Mouse (Mus musculus): Measurements from ENCODE around the gene Rpl23. TPM values are rescaled to one million over a fixed set of nuclear protein-coding genes. Genes with fewer than 3 reads are reported as not detected.

Gene Rpl23
- polyA plus RNA-seq, 1 experiment, result 87.5 TPM

DNA sequence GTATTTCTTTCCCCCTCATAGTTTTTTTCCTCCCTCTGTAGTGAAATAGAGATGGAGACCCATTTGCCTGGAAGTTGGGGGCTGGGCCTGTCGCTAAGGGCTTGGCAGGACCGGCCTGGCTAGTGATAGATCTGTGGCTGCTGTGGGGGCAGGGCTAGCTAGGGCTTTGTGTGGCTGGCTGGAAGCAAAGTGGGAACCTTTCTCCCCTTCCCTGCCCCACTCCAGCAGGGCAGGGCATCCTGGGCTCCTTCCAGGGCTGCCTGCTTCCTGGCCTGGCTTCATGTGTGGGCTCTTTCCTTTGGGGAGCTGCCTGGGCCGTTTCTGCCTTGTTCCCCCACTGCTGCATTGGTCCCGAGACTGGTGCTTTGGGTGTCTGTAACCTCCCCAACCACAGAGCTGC is 36.3 kb upstream of the Rpl23 start:
- TF ChIP-seq GATA1 (IDR thresholded peaks at IDR 0.05; ENCODE audit: low read length), result no peak

DNA sequence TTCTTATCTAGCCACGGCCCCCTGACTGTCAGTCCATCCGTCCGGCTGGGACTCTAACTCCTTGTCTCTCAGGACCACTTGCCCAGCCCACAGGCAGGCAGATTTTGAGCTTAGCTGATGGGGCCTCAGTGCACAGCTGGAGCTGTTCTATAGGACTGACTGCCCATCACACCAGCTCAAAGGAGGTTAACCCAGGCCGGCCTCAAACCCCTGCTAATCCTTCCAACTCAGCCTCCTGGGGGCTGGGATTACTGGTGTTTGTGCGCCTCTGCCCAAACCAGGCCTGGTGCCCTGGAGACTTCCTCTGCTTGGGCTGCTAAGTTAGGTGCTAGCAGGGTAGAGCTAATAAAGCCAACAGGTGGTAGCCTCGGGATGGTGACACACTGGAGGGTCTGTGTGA is 35.8 kb upstream of the Rpl23 start:
- no peak for TF ChIP-seq GATA1 (IDR thresholded peaks at IDR 0.05; ENCODE audit: low read length)

DNA sequence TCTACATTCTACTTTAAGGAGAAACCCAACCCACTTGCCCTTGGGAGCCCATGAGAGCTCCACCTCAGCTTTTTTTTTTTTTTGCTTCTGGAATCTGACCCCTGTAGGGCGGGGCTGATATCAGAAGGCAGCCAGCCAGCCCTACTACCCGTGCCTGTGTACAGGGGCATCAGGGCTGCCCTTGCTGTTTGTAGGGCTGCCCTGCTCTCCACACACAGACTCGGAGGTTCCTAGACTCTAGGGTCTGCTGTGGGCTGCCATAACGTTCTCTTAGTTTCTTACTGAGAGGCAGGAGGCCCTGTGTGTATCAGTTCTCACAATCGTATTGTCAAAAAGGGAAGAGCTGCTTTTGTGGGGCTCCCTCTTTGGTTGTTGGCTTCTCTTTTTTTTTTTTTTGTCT is 35.1 kb upstream of the Rpl23 start:
- TF ChIP-seq GATA1 (IDR thresholded peaks at IDR 0.05; ENCODE audit: low read length), result no peak

DNA sequence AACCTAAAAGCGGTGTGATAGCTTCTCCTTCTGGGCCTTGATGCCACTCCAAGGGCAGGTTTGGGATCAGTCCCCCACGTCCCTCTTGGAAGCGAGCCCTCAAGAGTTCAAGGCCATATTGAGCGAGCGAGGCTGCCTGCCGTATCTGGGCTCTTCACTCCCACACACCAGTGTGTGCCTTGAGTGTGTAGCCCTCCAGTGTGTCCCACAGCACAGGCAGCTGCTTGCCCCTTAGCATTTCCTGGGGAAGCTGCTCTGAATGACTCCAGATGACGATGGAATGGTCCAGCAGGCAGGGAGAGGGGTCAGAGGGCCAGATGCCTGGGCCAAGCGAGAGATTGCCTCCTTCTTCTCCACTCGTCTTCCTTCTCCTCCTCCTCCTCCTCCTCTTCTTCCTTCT is 34.7 kb upstream of the Rpl23 start:
- TF ChIP-seq GATA1 (IDR thresholded peaks at IDR 0.05; ENCODE audit: low read length), result no peak

DNA sequence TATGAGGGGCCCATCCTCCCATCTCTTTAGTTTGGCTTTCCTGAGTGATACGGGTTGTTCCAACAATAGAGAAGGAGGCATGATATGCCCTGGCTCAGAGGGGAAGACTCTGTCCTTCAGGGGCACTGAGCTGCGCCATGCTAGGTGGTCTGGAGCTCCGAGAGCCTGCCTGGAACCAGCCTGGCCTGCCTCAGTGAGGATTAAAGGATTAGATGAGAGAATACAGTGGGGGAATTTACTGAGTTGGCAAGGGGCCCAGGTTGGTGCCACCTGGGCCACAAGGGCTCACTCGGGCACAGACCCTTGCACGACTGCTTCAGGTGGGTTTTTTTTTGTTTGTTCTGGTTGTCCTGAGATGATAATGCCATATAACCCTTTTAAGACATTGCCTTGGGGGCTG is 33.9 kb upstream of the Rpl23 start:
- TF ChIP-seq GATA1 (IDR thresholded peaks at IDR 0.05; ENCODE audit: low read length), result no peak

DNA sequence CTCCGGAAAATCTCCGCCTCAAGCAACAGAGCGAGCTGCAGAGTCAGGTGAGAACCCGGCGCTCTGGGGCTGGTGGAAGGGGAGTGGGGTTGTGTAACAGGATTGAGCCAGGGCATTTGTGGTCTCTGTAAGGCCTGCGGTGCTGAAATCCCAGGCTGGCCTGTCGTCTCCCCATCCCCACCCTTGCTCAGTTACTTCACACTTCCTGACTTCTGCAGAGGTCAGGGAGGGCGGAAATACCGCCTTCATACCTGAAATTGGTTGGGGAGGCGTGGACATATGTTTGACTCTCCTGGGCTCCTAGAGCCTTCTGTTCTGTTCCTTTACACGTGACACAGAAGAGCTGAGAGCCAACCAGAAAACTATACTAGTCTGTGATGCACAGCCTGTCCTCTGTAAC is 33.5 kb upstream of the Rpl23 start:
- TF ChIP-seq GATA1 (IDR thresholded peaks at IDR 0.05; ENCODE audit: low read length), result no peak

DNA sequence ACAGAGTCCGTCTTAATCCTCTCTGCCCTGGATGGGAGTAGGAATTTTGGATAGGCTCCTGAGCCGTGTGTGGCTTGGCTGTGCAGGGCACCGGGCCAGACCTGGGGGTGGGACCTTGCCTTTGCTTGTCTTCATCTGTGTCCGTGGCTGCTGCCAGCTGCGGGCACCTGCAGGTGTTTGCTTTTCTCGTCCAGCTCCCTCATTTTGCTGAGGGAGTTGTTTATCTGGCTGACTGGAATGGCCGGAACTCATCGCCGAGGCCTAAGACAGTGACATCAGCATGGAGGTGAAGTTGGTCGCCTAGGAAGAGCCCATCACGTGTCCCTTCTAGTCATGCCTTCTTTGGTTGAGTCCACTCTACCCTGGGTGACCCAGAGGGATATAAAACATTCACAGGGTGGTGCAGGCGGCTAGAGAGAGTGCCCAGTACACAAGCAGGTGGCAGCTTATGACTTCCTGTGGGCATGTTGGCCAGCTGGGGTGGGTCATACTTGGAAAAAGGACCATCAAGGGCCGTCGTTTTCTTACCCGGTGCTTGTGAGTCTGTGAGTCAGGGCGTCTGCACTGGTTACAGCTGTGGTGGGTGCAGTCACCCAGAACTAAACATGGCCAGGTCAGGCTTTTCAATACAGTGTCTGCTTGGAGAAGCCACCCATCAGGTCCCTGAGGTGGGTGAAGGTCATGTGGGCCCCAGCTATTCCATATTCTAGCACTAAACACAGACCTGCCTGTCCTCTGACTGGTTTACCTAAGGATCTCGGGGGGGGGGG is 31.7 kb upstream of the Rpl23 start:
- TF ChIP-seq GATA1 (IDR thresholded peaks at IDR 0.05; ENCODE audit: low read length), result no peak

DNA sequence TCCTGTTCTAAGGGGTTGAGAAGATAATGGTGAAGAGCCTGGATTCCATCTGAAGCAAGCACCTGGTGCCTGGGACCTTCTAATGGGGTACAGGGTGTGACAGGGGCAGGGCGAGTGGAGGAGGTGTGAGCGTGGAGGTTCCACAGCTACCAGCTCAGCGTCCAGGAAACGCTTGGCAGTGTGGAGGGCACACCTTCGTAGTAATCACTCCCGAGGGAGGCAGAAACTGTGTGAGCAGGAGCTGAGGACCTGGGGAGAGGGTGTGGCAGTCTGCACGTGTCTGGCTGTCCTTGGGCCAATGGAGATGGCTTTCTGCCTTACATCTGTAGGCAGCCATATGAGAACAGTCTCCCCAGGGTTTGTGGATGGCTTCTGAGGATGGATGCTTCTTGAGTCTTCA is 30.8 kb upstream of the Rpl23 start:
- TF ChIP-seq GATA1 (IDR thresholded peaks at IDR 0.05; ENCODE audit: low read length), result no peak

DNA sequence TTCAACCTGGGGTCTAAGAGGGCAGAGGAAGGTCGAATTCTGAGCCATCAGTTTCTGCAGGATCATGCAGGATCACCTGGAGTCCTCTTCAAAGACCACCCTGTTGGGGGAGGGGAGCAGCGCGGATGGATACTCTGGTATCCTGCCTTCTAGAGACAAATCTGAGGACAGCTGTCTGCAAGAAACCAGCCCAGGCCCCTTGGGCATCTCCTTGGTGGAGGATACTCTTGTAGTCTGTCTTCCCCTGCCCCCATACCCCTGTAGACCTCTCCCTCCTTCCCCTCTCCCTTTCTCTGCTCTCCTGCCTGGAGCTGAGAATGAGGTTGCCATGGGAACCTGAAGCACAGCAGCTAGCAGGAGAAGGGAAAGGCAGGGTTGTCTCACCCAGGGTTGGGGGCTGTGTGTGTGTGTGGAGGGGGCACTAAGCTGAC is 30.3 kb upstream of the Rpl23 start:
- no peak for TF ChIP-seq GATA1 (IDR thresholded peaks at IDR 0.05; ENCODE audit: low read length)

DNA sequence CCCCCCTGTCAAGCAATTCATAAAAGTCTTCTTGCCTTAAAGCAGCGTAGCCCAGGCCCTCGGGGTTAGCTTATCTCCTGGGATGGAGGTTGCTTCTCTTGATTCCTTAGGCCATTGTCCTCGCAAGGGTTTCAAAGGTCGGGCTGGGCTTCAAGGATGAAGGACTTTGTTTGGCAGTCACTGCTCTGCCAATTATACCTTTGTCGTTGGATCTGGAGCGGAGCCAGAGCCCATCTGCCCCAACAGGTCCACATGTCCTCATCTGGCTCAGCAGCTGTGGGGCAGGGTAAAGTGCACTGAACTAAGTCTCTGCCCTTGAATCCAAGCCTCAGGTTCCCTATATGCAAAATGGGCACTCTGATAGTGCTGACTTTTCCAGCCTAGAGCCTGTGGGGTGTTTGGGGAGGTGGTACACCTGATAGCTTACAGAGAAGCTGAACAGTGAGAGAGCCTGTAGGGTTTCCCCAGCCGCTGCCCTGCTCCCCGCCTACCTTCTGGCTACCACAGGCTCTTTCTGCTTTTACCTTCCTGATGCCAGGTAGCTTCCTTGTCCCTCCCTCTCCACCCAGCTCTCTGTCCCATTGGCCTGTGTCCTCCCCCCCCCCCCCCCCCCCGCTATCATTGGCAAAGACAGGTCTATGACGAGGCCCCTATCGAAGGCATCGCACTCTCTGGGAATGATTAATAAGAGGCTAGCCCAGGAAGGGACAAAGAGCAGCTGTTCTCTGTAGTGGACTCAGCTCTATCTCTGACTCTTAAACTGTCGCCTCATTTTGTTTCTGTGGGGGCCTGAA is 29.5 kb upstream of the Rpl23 start:
- no peak for TF ChIP-seq GATA1 (IDR thresholded peaks at IDR 0.05; ENCODE audit: low read length)

DNA sequence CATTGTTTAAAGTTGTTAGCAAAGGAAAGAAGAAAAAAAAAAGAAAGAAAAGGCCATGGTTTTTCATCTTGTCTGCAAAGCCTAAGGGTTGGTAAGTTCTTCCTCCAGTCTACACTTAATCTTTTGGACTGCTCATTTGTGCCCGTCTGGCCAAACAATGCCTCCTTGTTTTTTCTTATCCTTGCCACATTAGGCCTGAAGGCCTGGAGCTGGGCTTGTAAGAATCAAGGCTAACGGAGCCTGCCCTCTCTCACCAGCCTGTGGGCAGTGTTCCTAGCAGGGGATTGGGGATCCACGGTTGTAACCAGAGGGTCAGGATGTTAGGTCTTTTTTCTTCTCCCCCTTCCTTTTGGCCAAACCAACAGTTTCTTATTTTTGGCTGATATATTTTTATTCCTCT is 28.7 kb upstream of the Rpl23 start:
- TF ChIP-seq GATA1 (IDR thresholded peaks at IDR 0.05; ENCODE audit: low read length), result no peak

DNA sequence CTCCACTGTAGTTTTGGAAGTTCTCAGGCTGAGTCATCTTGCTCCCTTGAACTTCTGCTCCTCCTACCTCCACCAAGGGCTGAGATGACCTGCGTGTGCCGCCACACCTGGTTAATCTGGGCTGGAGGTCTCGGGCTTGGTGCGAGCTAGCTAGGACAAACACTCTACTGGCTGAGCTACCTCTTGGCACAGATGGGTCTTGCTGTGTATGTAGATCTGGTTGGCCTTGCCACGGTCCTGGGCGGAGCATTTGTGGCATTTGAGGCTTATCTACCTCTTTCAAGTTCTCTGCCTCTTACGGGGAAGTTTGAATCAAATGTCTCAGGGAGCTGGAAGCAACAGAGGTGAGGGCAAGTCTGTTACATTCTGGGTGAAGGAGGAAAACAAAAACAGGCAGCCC is 28.1 kb upstream of the Rpl23 start:
- TF ChIP-seq GATA1 (IDR thresholded peaks at IDR 0.05; ENCODE audit: low read length), result no peak

DNA sequence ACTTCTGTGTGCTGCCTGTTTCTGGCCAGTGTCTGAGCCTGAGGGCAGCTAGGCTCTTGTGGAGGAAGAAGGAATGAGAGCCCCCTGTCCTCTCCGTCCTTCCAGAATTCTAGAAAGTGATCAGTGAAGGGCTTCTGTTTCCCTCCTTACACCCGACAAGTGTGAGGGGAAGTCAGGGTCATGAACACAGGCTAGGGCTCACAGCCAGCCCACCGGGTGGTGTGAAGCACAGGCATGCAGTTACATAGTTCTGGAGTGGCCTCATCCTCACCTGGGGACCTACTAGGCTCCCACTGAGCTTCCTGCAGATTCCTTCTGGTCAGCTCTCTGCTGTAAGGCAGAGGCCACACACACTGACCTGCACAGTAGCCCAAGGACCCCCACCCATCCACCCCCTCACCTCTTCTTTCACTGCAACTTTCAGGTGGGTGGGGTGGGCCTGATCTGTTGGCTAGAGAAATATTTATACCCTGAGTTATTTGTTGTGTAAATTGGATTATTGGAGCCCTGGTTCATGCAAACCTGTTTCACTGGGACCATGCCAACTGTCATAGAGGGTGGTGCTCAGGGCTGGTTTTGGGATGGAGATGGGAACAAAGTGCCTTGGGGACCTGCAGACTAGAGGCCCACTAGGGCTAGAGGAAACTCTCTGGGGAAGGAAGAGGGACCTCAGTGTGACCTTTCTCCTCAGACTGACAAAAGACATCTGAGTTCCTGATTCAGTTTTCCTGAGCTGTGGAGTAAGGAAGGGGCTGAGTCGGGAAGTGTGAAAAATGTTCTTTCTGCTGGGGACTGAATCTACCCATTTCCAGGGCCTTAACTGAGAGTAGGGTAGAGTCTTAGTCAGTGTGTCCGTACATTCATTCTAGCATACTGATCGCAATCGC is 27.2 kb upstream of the Rpl23 start:
- TF ChIP-seq GATA1 (IDR thresholded peaks at IDR 0.05; ENCODE audit: low read length), result no peak

DNA sequence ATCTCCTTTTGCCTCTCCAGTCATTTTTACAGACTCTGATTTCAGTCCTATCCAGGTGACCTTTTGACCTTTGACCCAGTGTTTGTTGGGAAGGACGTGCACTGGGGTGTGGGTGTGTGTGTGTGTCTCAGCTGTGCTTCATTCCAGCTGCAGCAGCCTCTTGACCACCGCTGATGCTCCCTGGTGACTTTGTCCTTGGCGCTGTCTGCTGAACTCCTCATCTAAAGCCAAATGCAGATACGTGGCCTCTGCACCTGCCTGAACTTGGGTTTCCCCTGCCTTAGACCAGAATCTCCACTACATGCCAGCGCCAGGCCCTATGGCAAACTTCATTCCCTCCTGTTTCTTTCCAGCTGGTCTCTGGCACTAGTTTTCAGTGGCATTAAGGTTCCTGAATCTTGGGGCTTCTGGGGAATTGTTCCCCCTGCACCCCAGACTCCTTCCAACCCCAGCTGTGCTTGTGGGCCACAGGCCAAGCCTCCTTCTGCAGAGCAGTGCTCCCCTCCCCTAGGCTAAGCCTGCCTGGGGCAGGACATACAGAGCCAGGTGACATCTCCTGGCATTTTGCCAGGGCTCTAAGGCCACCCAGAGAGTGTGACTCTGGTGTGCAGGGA is 26.5 kb upstream of the Rpl23 start:
- TF ChIP-seq GATA1 (IDR thresholded peaks at IDR 0.05; ENCODE audit: low read length), result no peak

DNA sequence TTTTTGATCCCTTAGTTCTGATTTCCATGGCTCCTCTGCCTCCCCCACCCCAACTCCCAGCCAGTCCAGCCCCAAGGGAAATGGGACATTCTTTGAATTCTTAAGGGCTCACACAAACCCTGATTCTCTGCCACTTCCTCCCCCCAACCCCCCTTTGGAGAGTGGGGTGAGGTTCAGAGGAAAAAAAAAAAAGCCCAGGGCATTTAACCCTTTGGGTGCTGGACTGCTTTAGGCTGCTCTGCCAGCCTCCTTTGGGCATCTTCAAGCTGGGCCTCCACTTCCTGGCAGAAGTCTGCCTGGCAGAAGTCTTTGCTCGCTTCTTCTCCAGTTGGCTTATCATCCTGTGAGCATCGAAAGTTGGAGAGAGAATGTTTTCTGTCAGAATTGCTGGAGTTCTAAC is 25.9 kb upstream of the Rpl23 start:
- no peak for TF ChIP-seq GATA1 (IDR thresholded peaks at IDR 0.05; ENCODE audit: low read length)

DNA sequence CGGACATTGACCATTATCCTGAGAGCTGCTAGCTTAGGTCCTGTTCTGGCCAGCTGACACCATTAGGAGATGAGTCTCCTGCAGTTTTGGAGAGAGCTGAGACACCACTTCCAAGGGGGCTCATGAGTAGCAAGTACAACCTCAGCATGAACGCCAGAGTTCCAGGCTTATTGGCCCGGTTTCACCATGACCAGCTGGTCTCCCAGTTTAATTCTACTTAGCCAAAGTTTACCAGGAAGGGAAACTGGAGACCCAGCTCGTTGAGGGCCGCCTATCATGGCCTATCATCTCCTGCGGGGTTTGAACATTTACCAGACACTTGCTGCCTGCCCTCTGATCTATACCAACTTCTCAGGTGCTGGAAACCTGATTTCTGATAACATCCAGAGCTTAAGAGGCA is 25.4 kb upstream of the Rpl23 start:
- no peak for TF ChIP-seq GATA1 (IDR thresholded peaks at IDR 0.05; ENCODE audit: low read length)

Measured in G1E-ER4 (cell line).